Mouse (Mus musculus) embryonic facial prominence, embryonic 10.5 days (tissue): ENCODE measurements around the gene Rps28. TPM values are rescaled to one million over a fixed set of nuclear protein-coding genes. Genes with fewer than 3 reads are reported as not detected.

Experiments
- DNase-seq: peaks from one replicate; pipeline ENCODE4 v3.0.0-alpha.2; 2017; ENCODE audit warnings: low spot score
- H3K27ac ChIP-seq: fragments of 300-500 bp; sonication (generic); replicated peaks from 2 replicates; pipeline ENCODE4 v1.5.1; 2016; ENCODE audit warnings: mild to moderate bottlenecking
- H3K27me3 ChIP-seq: fragments of 300-500 bp; sonication (generic); replicated peaks from 2 replicates; pipeline ENCODE4 v1.6.1; 2016; ENCODE audit warnings: low read depth, mild to moderate bottlenecking; ENCODE audit not compliant: poor library complexity, severe bottlenecking
- H3K36me3 ChIP-seq: fragments of 300-500 bp; sonication (generic); replicated peaks from 2 replicates; pipeline ENCODE4 v1.6.1; 2016; ENCODE audit warnings: mild to moderate bottlenecking, moderate library complexity
- H3K4me1 ChIP-seq: fragments of 300-500 bp; sonication (generic); 2 replicates; pipeline ENCODE4 v1.6.1; 2016
- H3K4me3 ChIP-seq: fragments of 300-500 bp; sonication (generic); 2 replicates; pipeline ENCODE4 v1.5.1; 2016; ENCODE audit warnings: mild to moderate bottlenecking, moderate library complexity
- H3K9me3 ChIP-seq: fragments of 300-500 bp; sonication (generic); 2 replicates; pipeline ENCODE4 v1.6.1; 2016; ENCODE audit warnings: mild to moderate bottlenecking
- WGBS: fragments of 180-500 bp; shearing (Covaris S2); methylation state at CpG from one replicate; pipeline ENCODE4 v1.1.7; 2016; 5-methylcytosine and 5-hydroxymethylcytosine counted together
- polyA plus RNA-seq: library from polyadenylated mRNA; unstranded; fragments of >200 nt; fragmentation: Nextera tagmentation; extraction: Ambion mirVana; gene quantifications from 2 replicates; pipeline ENCODE4 v1.2.1, GENCODE M21; 2016

Gene Rps28
- polyA plus RNA-seq, 1 experiment from 2014 or later: 866 TPM

- 60% methylated on average over 8 of the region's 9 CpGs for WGBS
- H3K4me3 ChIP-seq: no peak overlapping the region
- DNase-seq: no peak
- no peak overlapping the region for H3K27ac ChIP-seq
- peaks cover 22% of the 10 kb centered on the region for H3K4me1 ChIP-seq
- peaks cover 13% of the 10 kb centered on the region for H3K27me3 ChIP-seq
- no peaks in the 10 kb centered on the region for H3K36me3 ChIP-seq
- H3K9me3 ChIP-seq: no peaks in the 10 kb centered on the region
These were observed 17.0 kb downstream of the Rps28 start for GRCm38 (mm10) chr17:33807181-33807888.

GRCm38 (mm10) chr17:33804745-33805144, 19.6 kb downstream of the Rps28 start:
- H3K4me1 ChIP-seq: peaks cover 11% of the 10 kb centered on the region; the same call in 1 of the 2 replicates
- no peak overlapping the region for H3K4me3 ChIP-seq
- no peak overlapping the region for H3K27ac ChIP-seq
- H3K27me3 ChIP-seq: no peaks in the 10 kb centered on the region; the same call in 1 of the 2 replicates
- H3K9me3 ChIP-seq: no peaks in the 10 kb centered on the region
- 70% methylated on average over 1 of the region's 1 CpGs for whole genome bisulfite sequencing
- DNase-seq: no peak
- H3K36me3 ChIP-seq: no peaks in the 10 kb centered on the region

- 60% methylated on average over 4 of the region's 4 CpGs for WGBS
- DNase-seq: no peak
- H3K9me3 ChIP-seq: no peaks in the 10 kb centered on the region
- H3K27me3 ChIP-seq: no peaks in the 10 kb centered on the region; the same call in 1 of the 2 replicates
- H3K36me3 ChIP-seq: no peaks in the 10 kb centered on the region
- no peak overlapping the region for H3K4me3 ChIP-seq
- H3K27ac ChIP-seq: no peak overlapping the region
- H3K4me1 ChIP-seq: peaks cover 11% of the 10 kb centered on the region; the same call in 1 of the 2 replicates
These were observed 20.2 kb downstream of the Rps28 start for GRCm38 (mm10) chr17:33804205-33804604.

- Histone ChIP-seq H3K4me1 (0 out of 2 replicates have a peak, but pooled peaks cover 4% of the 10 kb centered on the region), H3K27ac (no peak overlapping the region), H3K9me3 (no peaks in the 10 kb centered on the region), H3K4me3 (no peak overlapping the region), H3K27me3 (no peaks in the 10 kb centered on the region), H3K36me3 (no peaks in the 10 kb centered on the region)
- 6% methylated on average over 2 of the region's 2 CpGs for WGBS
- no peak for DNase-seq
These were observed 22.1 kb downstream of the Rps28 start for GRCm38 (mm10) chr17:33802221-33802620.

- no peaks in the 10 kb centered on the region for H3K4me1 ChIP-seq
- WGBS: 69% methylated on average over 1 of the region's 1 CpGs
These were observed 25.1 kb downstream of the Rps28 start for GRCm38 (mm10) chr17:33799277-33799676.

GRCm38 (mm10) chr17:33798306-33798705, 26.1 kb downstream of the Rps28 start:
- Histone ChIP-seq H3K27ac (no peak overlapping the region), H3K27me3 (no peaks in the 10 kb centered on the region), H3K4me1 (no peaks in the 10 kb centered on the region), H3K9me3 (no peaks in the 10 kb centered on the region), H3K4me3 (no peak overlapping the region), H3K36me3 (no peaks in the 10 kb centered on the region)
- no peak for DNase-seq
- 59% methylated on average over 3 of the region's 3 CpGs for WGBS

More at GRCm38 (mm10) chr17:33799277-33799676, 25.1 kb downstream of the Rps28 start:
- Histone ChIP-seq H3K9me3 (no peaks in the 10 kb centered on the region), H3K27me3 (no peaks in the 10 kb centered on the region), H3K27ac (no peak overlapping the region), H3K36me3 (no peaks in the 10 kb centered on the region), H3K4me3 (no peak overlapping the region)
- DNase-seq: no peak

- WGBS: 78% methylated on average over 4 of the region's 4 CpGs
- Histone ChIP-seq H3K4me3 (no peak overlapping the region), H3K4me1 (peaks cover 11% of the 10 kb centered on the region; the same call in 1 of the 2 replicates), H3K27ac (no peak overlapping the region), H3K27me3 (no peaks in the 10 kb centered on the region), H3K9me3 (no peaks in the 10 kb centered on the region), H3K36me3 (no peaks in the 10 kb centered on the region)
- no peak for DNase-seq
These were observed 35.6 kb downstream of the Rps28 start for GRCm38 (mm10) chr17:33788732-33789131.

GRCm38 (mm10) chr17:33786375-33786774, 38.0 kb downstream of the Rps28 start:
- no peak for DNase-seq
- Histone ChIP-seq H3K4me3 (no peak overlapping the region), H3K36me3 (no peaks in the 10 kb centered on the region), H3K9me3 (no peaks in the 10 kb centered on the region), H3K27me3 (no peaks in the 10 kb centered on the region), H3K27ac (0 out of 2 replicates have a peak overlapping the region, but pooled peaks have one; percentile 4), H3K4me1 (peaks cover 34% of the 10 kb centered on the region)
- 85% methylated on average over 18 of the region's 18 CpGs for WGBS

GRCm38 (mm10) chr17:33784939-33785338, 39.4 kb downstream of the Rps28 start:
- Histone ChIP-seq H3K9me3 (no peaks in the 10 kb centered on the region), H3K4me3 (no peak overlapping the region), H3K36me3 (no peaks in the 10 kb centered on the region), H3K4me1 (peaks cover 49% of the 10 kb centered on the region), H3K27ac (no peak overlapping the region), H3K27me3 (no peaks in the 10 kb centered on the region)
- 87% methylated on average over 2 of the region's 2 CpGs for WGBS
- DNase-seq: no peak

GRCm38 (mm10) chr17:33783408-33783807, 41.0 kb downstream of the Rps28 start:
- peaks cover 64% of the 10 kb centered on the region for H3K4me1 ChIP-seq
- H3K27ac ChIP-seq: peak overlapping the region; percentile 10; the same call in 1 of the 2 replicates
- no peaks in the 10 kb centered on the region for H3K27me3 ChIP-seq
- peaks cover 2% of the 10 kb centered on the region for H3K36me3 ChIP-seq
- no peak overlapping the region for H3K4me3 ChIP-seq
- DNase-seq: peak; percentile 48
- no peaks in the 10 kb centered on the region for H3K9me3 ChIP-seq

GRCm38 (mm10) chr17:33782067-33782466, 42.3 kb downstream of the Rps28 start:
- peaks cover 70% of the 10 kb centered on the region for H3K4me1 ChIP-seq
- H3K9me3 ChIP-seq: no peaks in the 10 kb centered on the region
- H3K36me3 ChIP-seq: peaks cover 15% of the 10 kb centered on the region
- H3K4me3 ChIP-seq: peak overlapping the region; percentile 62
- DNase-seq: no peak
- WGBS: 38% methylated on average over 4 of the region's 4 CpGs
- H3K27me3 ChIP-seq: no peaks in the 10 kb centered on the region
- peak overlapping the region; percentile 87 for H3K27ac ChIP-seq

GRCm38 (mm10) chr17:33781124-33781977, 43.0 kb downstream of the Rps28 start, which contains the start of gene Angptl4:
Gene Angptl4 (minus strand): TSS chr17:33781830.
- Histone ChIP-seq H3K4me1 (peaks cover 70% of the 10 kb centered on the region), H3K27ac (peak within 1 kb of the TSS; percentile 87)
- WGBS: 2% methylated on average over 50 of the region's 50 CpGs

More at GRCm38 (mm10) chr17:33781124-33781977, 43.0 kb downstream of the Rps28 start, which contains the start of gene Angptl4:
- DNase-seq: peak; percentile 80
- H3K36me3 ChIP-seq: peaks cover 22% of the 10 kb centered on the region
- H3K27me3 ChIP-seq: no peaks in the 10 kb centered on the region
- H3K9me3 ChIP-seq: no peaks in the 10 kb centered on the region
- peak within 1 kb of the TSS; percentile 62 for H3K4me3 ChIP-seq
